Mouse (Mus musculus): ENCODE measurements around the gene Gpatch11. TPM values are rescaled to one million over a fixed set of nuclear protein-coding genes. Genes with fewer than 3 reads are reported as not detected.
A peak's percentile ranks its signal among the peaks of the same experiment; 100 is the strongest.
"Not testable (repeated sequence)": the region's sequence is repeated elsewhere in the genome, so short reads cannot be mapped to it uniquely, and the experiment has no call there.

Gene Gpatch11
- 64.7 and 65.1 TPM in 2 replicates for polyA plus RNA-seq (2015; fragmentation: Nextera tagmentation; extraction: Ambion mirVana)

DNA sequence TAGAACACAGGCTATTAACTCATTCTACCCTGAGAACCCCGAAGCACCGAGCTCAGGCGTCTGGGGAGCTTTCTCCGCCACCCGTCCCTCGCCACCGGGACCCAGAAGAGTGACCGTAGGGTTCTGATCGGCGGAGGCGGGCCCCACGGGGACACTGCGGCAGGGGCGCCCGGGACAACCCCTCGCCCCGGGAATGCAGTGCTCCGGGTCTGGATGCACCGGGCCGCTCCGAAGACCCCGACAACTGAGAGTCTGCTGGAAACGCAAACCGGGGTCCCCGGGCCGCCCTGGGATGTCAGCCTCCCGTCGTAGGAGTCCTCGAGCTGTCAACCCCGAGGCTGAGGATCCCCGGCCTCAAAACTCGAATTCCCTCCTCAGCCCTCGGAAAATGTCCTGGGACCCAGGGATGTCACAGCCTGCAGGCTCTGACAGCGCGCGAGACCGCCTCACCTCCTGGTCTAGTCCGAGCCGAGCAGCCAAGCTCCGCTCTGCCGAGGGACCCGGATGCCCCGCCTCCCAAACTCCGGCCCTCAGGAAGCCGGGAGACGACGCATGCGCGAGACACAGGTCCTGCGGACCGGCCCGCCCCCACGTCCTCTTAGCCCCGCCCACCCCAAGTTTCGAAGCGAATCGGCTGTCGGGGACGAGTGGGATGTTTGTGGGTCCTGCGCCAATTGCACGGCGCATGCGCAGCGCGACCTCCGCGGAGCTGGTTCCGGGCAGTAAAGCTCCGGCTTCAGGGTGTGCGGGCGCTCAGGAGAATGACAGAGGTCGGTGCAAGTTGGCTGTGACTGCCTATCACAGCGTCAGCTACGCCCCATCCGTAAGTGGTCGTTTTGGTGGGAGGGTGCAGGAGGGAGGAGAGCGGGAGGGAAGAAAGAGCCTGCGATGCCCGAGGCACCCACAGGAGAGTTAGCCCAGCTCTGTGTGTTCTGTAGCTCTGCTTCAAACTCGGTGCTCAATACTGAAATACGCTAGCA, at the start of gene Gpatch11, which contains the start of gene Heatr5b:
Gpatch11 (plus strand) TSS at position 712 of the 980 bp plus-strand sequence.
Heatr5b (minus strand) TSS at position 509 of the 980 bp plus-strand sequence.
- Histone ChIP-seq H3K9ac (ENCODE audit: low read depth, low read length) (peak within 1 kb of the TSS; percentile 80), H3K36me3 (ENCODE audit: control insufficient read depth, insufficient read depth) (peaks cover 25% of the 10 kb centered on the region), H3K27ac (ENCODE audit: low read depth, low read length) (peak within 1 kb of the TSS; percentile 69), H3K4me1 (replicated peaks; ENCODE audit: control insufficient read depth, insufficient read depth, low read length) (no peaks in the 10 kb centered on the region), H3K27me3 (replicated peaks; ENCODE audit: control insufficient read depth, insufficient read depth, low read length) (no peaks in the 10 kb centered on the region), H3K9me3 (ENCODE audit: control insufficient read depth) (no peaks in the 10 kb centered on the region), H3K4me2 (replicated peaks; ENCODE audit: low read depth) (peak within 1 kb of the TSS; percentile 70), H3K4me3 (ENCODE audit: low read depth, low read length) (peak within 1 kb of the TSS; percentile 79)
- peak; percentile 99 for ATAC-seq
- 0 out of 2 replicates have a peak, but pooled peaks have one; percentile 1 for TF ChIP-seq CTCF (IDR thresholded peaks at IDR 0.05; ENCODE audit: low read depth)
- under 1% methylated on average over 81 of the region's 81 CpGs for WGBS

DNA sequence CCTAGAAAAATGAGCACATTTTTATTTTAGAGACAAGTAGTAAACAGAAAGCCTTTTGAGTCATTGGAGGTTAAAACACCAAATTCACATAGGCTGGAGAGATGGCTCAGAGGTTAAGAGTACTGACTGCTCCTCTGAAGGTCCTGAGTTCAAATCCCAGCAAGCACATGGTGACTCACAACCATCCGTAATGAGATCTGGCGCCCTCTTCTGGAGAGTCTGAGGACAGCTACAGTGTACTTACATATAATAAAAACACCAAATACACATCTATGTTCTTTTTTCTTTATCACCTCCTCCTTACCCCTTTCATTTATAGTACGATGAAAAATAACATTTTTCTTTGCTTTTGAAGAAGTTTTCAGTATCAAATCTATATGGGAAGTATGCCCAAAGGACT, 47.1 kb upstream of the Gpatch11 start:
- TF ChIP-seq CTCF (IDR thresholded peaks at IDR 0.05; ENCODE audit: low read depth): peak; percentile 33
- not testable (repeated sequence) for H3K4me1 ChIP-seq (replicated peaks; ENCODE audit: control insufficient read depth, insufficient read depth, low read length); H3K9me3 ChIP-seq (ENCODE audit: control insufficient read depth); H3K4me3 ChIP-seq (ENCODE audit: low read depth, low read length); ATAC-seq; H3K36me3 ChIP-seq (ENCODE audit: control insufficient read depth, insufficient read depth); H3K9ac ChIP-seq (ENCODE audit: low read depth, low read length); H3K27me3 ChIP-seq (replicated peaks; ENCODE audit: control insufficient read depth, insufficient read depth, low read length); H3K27ac ChIP-seq (ENCODE audit: low read depth, low read length); H3K4me2 ChIP-seq (replicated peaks; ENCODE audit: low read depth)
- 78% methylated on average over 3 of the region's 3 CpGs for WGBS

- Histone ChIP-seq H3K4me3 (ENCODE audit: low read depth, low read length) (no peak overlapping the region), H3K36me3 (ENCODE audit: control insufficient read depth, insufficient read depth) (peaks cover 13% of the 10 kb centered on the region), H3K9me3 (ENCODE audit: control insufficient read depth) (no peaks in the 10 kb centered on the region), H3K4me1 (replicated peaks; ENCODE audit: control insufficient read depth, insufficient read depth, low read length) (no peaks in the 10 kb centered on the region), H3K9ac (ENCODE audit: low read depth, low read length) (no peak overlapping the region), H3K27me3 (replicated peaks; ENCODE audit: control insufficient read depth, insufficient read depth, low read length) (no peaks in the 10 kb centered on the region), H3K27ac (ENCODE audit: low read depth, low read length) (peak overlapping the region; percentile 28; the same call in 1 of the 2 replicates), H3K4me2 (replicated peaks; ENCODE audit: low read depth) (no peak overlapping the region)
- no peak for ATAC-seq
- WGBS: 81% methylated on average over 7 of the region's 7 CpGs
- TF ChIP-seq CTCF (IDR thresholded peaks at IDR 0.05; ENCODE audit: low read depth): no peak
Observed at GRCm38 (mm10) chr17:78791068-78791689, 44.2 kb upstream of the Gpatch11 start.

DNA sequence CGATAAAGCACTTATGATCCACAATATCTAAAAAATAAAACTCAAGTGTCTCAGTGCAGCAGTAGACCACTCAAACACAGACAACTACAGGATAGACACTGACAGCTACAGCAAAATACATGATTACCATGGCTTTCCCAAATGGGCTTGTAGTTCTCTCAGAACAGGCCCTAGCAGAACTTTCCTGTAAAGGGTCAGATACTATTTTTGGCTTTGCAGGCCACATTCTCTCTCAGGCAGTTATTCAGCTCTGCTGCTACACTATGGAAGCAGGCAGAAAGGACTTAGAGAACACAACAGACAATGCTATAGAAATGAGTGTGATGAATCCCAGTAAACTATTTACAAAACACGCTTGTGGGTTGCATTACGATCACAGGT, 43.7 kb upstream of the Gpatch11 start:
- Histone ChIP-seq H3K27me3 (replicated peaks; ENCODE audit: control insufficient read depth, insufficient read depth, low read length) (no peaks in the 10 kb centered on the region), H3K9ac (ENCODE audit: low read depth, low read length) (no peak overlapping the region), H3K27ac (ENCODE audit: low read depth, low read length) (no peak overlapping the region), H3K4me3 (ENCODE audit: low read depth, low read length) (no peak overlapping the region), H3K9me3 (ENCODE audit: control insufficient read depth) (no peaks in the 10 kb centered on the region), H3K4me1 (replicated peaks; ENCODE audit: control insufficient read depth, insufficient read depth, low read length) (no peaks in the 10 kb centered on the region), H3K36me3 (ENCODE audit: control insufficient read depth, insufficient read depth) (peaks cover 18% of the 10 kb centered on the region), H3K4me2 (replicated peaks; ENCODE audit: low read depth) (no peak overlapping the region)
- whole genome bisulfite sequencing: 94% methylated on average over 3 of the region's 3 CpGs
- TF ChIP-seq CTCF (IDR thresholded peaks at IDR 0.05; ENCODE audit: low read depth): no peak
- ATAC-seq: no peak

GRCm38 (mm10) chr17:78792122-78792521, 43.2 kb upstream of the Gpatch11 start:
- 52% methylated on average over 3 of the region's 3 CpGs for WGBS

GRCm38 (mm10) chr17:78794390-78794789, 41.0 kb upstream of the Gpatch11 start:
- H3K27me3 ChIP-seq (replicated peaks; ENCODE audit: control insufficient read depth, insufficient read depth, low read length): no peaks in the 10 kb centered on the region
- no peaks in the 10 kb centered on the region for H3K4me1 ChIP-seq (replicated peaks; ENCODE audit: control insufficient read depth, insufficient read depth, low read length)
- 59% methylated on average over 5 of the region's 5 CpGs for WGBS
- no peak overlapping the region for H3K9ac ChIP-seq (ENCODE audit: low read depth, low read length)
- no peak overlapping the region for H3K4me2 ChIP-seq (replicated peaks; ENCODE audit: low read depth)
- H3K9me3 ChIP-seq (ENCODE audit: control insufficient read depth): no peaks in the 10 kb centered on the region
- peaks cover 32% of the 10 kb centered on the region for H3K36me3 ChIP-seq (ENCODE audit: control insufficient read depth, insufficient read depth)
- no peak for TF ChIP-seq CTCF (IDR thresholded peaks at IDR 0.05; ENCODE audit: low read depth)
- no peak overlapping the region for H3K4me3 ChIP-seq (ENCODE audit: low read depth, low read length)
- ATAC-seq: no peak
- H3K27ac ChIP-seq (ENCODE audit: low read depth, low read length): no peak overlapping the region

More at GRCm38 (mm10) chr17:78792122-78792521, 43.2 kb upstream of the Gpatch11 start:
- H3K4me2 ChIP-seq (replicated peaks; ENCODE audit: low read depth): no peak overlapping the region
- TF ChIP-seq CTCF (IDR thresholded peaks at IDR 0.05; ENCODE audit: low read depth): no peak
- no peak overlapping the region for H3K9ac ChIP-seq (ENCODE audit: low read depth, low read length)
- H3K27me3 ChIP-seq (replicated peaks; ENCODE audit: control insufficient read depth, insufficient read depth, low read length): no peaks in the 10 kb centered on the region
- no peak overlapping the region for H3K27ac ChIP-seq (ENCODE audit: low read depth, low read length)
- peak; percentile 60 for ATAC-seq
- H3K4me1 ChIP-seq (replicated peaks; ENCODE audit: control insufficient read depth, insufficient read depth, low read length): no peaks in the 10 kb centered on the region
- no peak overlapping the region for H3K4me3 ChIP-seq (ENCODE audit: low read depth, low read length)
- no peaks in the 10 kb centered on the region for H3K9me3 ChIP-seq (ENCODE audit: control insufficient read depth)
- H3K36me3 ChIP-seq (ENCODE audit: control insufficient read depth, insufficient read depth): peaks cover 21% of the 10 kb centered on the region
